ENCODE assay signal across 8 mouse cellular contexts in the genomic region with DNA sequence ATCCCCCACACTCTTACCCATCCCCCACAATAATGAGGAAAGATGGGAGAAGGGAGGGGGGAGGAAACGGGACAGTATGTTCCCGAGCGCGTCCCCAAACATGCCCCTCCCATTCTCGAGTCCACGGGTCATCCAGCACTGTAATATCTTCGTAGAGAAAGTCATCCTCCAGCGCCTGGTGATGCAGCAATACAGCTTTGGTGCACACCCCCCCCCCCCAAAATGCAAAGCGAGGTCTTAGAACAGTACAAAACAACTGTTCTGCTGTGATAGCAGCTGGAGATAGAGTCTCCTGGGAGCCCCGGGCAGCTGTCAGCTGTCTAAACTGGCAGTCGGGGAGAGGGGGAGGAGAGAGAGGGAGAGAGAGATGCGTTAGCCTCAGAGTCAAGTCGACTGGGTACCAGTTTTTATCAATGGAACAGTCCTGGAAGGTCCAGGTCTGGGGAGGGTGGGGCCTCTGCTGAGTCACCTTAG. TPM values are rescaled to one million over a fixed set of nuclear protein-coding genes. Genes with fewer than 3 reads are reported as not detected.
DNase-seq lines count a peak whose midpoint lies in the region; ATAC-seq lines count a peak whose summit lies in the region.

No protein-coding gene starts in this region.

- no peak overlapping the region for H3K9ac ChIP-seq in hindbrain, embryonic 15.5 days
- H3K9ac ChIP-seq in midbrain, embryonic 13.5 days (replicated peaks): no peak overlapping the region

- peak overlapping the region; percentile 32; the same call in 1 of the 2 replicates for H3K4me2 ChIP-seq in hindbrain, embryonic 15.5 days
- H3K4me2 ChIP-seq in midbrain, embryonic 13.5 days (replicated peaks): 0 out of 2 replicates have a peak overlapping the region, but pooled peaks have one; percentile 19

- ATAC-seq in hindbrain, embryonic 15.5 days (ENCODE audit: low FRiP score, low read depth): 0 out of 2 replicates have a peak, but pooled peaks have one; percentile 48
- ATAC-seq in midbrain, embryonic 13.5 days: peak; percentile 60; the same call in 1 of the 2 replicates

- no peak overlapping the region for H3K4me3 ChIP-seq in hindbrain, embryonic 15.5 days
- no peak overlapping the region; the same call in 1 of the 2 replicates for H3K4me3 ChIP-seq in midbrain, embryonic 13.5 days (replicated peaks)

- H3K36me3 ChIP-seq in hindbrain, embryonic 15.5 days: no peaks in the 10 kb centered on the region
- no peaks in the 10 kb centered on the region for H3K36me3 ChIP-seq in midbrain, embryonic 13.5 days

- no peak overlapping the region for H3K27ac ChIP-seq in hindbrain, embryonic 15.5 days (replicated peaks)
- H3K27ac ChIP-seq in midbrain, embryonic 13.5 days: no peak overlapping the region

- peak; percentile 50 for DNase-seq in left cerebral cortex, postnatal 4 days
- DNase-seq in left cerebral cortex, postnatal 14 days (ENCODE audit: low spot score in 2 of 2): no peak
- peak; percentile 60 for DNase-seq in c-Kit-negative CD71-positive TER-119-positive erythroid progenitor cells, embryonic 14.5 days (ENCODE audit: low read depth, low spot score)
- no peak for DNase-seq in ovary, postnatal 10 days (ENCODE audit: low spot score)
- DNase-seq in right cerebral cortex, postnatal 25 days: no peak
- DNase-seq in spleen, adult 18-20 months: no peak

- 18% methylated on average over 13 of the region's 13 CpGs for WGBS in hindbrain, embryonic 15.5 days
- 31% methylated on average over 13 of the region's 13 CpGs for WGBS in midbrain, embryonic 13.5 days

- H3K4me1 ChIP-seq in hindbrain, embryonic 15.5 days (replicated peaks): peaks cover 4% of the 10 kb centered on the region
- H3K4me1 ChIP-seq in midbrain, embryonic 13.5 days (replicated peaks): peaks cover 9% of the 10 kb centered on the region

- intact Hi-C loops in left cerebral cortex, postnatal 4 days (cut with DNase I): no loop called here
- intact Hi-C loops in left cerebral cortex, postnatal 14 days (cut with DNase I): no loop called here

- no peaks in the 10 kb centered on the region for H3K9me3 ChIP-seq in hindbrain, embryonic 15.5 days
- no peaks in the 10 kb centered on the region for H3K9me3 ChIP-seq in midbrain, embryonic 13.5 days

- no peaks in the 10 kb centered on the region for H3K27me3 ChIP-seq in hindbrain, embryonic 15.5 days
- no peaks in the 10 kb centered on the region for H3K27me3 ChIP-seq in midbrain, embryonic 13.5 days

RNA-seq across cellular contexts. Expression of a gene that starts 11.0 kb away (rescaled TPM):
- total RNA-seq in left cerebral cortex, postnatal 4 days (2021): 10 to 100 TPM; 30.8 to 32.7 TPM
- total RNA-seq in left cerebral cortex, postnatal 14 days (2021): 10 to 100 TPM; 63.3 to 65.1 TPM
- 8.6 and 11.5 TPM in 2 replicates for polyA plus RNA-seq in hindbrain, embryonic 15.5 days (2015; fragmentation: Nextera tagmentation; extraction: Ambion mirVana)
- polyA plus RNA-seq in midbrain, embryonic 13.5 days (2015; fragmentation: Nextera tagmentation; extraction: Ambion mirVana): 9.8 and 11.2 TPM in 2 replicates

RNA-seq across cellular contexts. Expression of a gene that starts 16.5 kb away (rescaled TPM):
- 1 to 10 TPM; 3.8 to 5.5 TPM for total RNA-seq in left cerebral cortex, postnatal 4 days (2021)
- 10 to 100 TPM; 12.6 to 13.4 TPM for total RNA-seq in left cerebral cortex, postnatal 14 days (2021)
- 3.2 and 3.3 TPM in 2 replicates for polyA plus RNA-seq in hindbrain, embryonic 15.5 days (2015; fragmentation: Nextera tagmentation; extraction: Ambion mirVana)
- polyA plus RNA-seq in midbrain, embryonic 13.5 days (2015; fragmentation: Nextera tagmentation; extraction: Ambion mirVana): 0.20 TPM in 1 of 2 replicates, not detected in the other

RNA-seq across cellular contexts. Expression of a gene that starts 17.4 kb away (rescaled TPM):
- total RNA-seq in left cerebral cortex, postnatal 4 days (2021): 10 to 100 TPM; 37.6 to 39.2 TPM
- total RNA-seq in left cerebral cortex, postnatal 14 days (2021): 10 to 100 TPM; 54.6 to 58.5 TPM
- polyA plus RNA-seq in hindbrain, embryonic 15.5 days (2015; fragmentation: Nextera tagmentation; extraction: Ambion mirVana): 39.4 and 42.5 TPM in 2 replicates
- polyA plus RNA-seq in midbrain, embryonic 13.5 days (2015; fragmentation: Nextera tagmentation; extraction: Ambion mirVana): 27.1 and 28.0 TPM in 2 replicates

RNA-seq across cellular contexts. Expression of a gene that starts 40.4 kb away (rescaled TPM):
- 100 to 1,000 TPM; 217 TPM for total RNA-seq in left cerebral cortex, postnatal 4 days (2021)
- 100 to 1,000 TPM; 215 to 250 TPM for total RNA-seq in left cerebral cortex, postnatal 14 days (2021)
- polyA plus RNA-seq in hindbrain, embryonic 15.5 days (2015; fragmentation: Nextera tagmentation; extraction: Ambion mirVana): 334 and 356 TPM in 2 replicates
- 298 and 301 TPM in 2 replicates for polyA plus RNA-seq in midbrain, embryonic 13.5 days (2015; fragmentation: Nextera tagmentation; extraction: Ambion mirVana)

Comparison
In these comparisons a context has a peak if more than half of its experiments do, and no peak if none do; other contexts are left out.
1. DNase-seq: peak in left cerebral cortex, postnatal 4 days (single experiment) and c-Kit-negative CD71-positive TER-119-positive erythroid progenitor cells, embryonic 14.5 days (single experiment); none in left cerebral cortex, postnatal 14 days (0 of 2), ovary, postnatal 10 days (single experiment), right cerebral cortex, postnatal 25 days (single experiment) and spleen, adult 18-20 months (0 of 2).